Mouse (Mus musculus) liver, adult 2 months (tissue): ENCODE measurements around the gene Zdhhc14.

Source experiments
- CTCF ChIP-seq: fragments of 200-500 bp; IDR thresholded peaks from 2 replicates; pipeline ENCODE4 v1.5.1; 2011; ENCODE audit warnings: low read depth, low read length, control low read depth
- POLR2A ChIP-seq: fragments of 200-500 bp; IDR thresholded peaks from 2 replicates; pipeline ENCODE4 v1.6.1; 2011; ENCODE audit warnings: low read length, control low read depth; ENCODE audit not compliant: insufficient read depth; ENCODE audit errors: extremely low read depth

DNA sequence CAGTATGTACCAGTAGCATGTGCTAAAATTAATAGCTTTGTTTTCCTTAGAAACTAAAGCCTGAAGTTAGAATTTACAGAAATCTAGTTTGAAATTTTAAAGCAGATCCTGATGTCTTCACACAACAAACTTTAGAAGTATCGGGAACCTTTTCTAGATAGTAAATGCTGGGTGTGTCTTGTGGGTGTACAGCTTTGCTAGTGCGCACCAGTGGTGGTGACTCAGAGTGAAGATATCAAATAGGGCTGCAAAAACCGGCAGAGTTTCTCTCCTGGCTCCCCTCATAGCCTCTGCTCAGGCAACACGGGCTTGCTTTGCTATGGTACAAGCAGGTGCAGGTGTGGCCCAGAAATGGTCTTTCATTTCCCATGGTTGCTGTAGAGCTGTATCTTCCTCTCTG lies 157.8 kb downstream of the Zdhhc14 start:
- TF ChIP-seq CTCF (no peak), POLR2A (no peak)
